Mouse (Mus musculus) urinary bladder, postnatal 25 days (tissue): ENCODE data around the gene Thap8.

Experiments
- DNase-seq: peaks from one replicate; pipeline ENCODE4 v3.0.0; 2022; ENCODE audit warnings: low spot score

The Thap8 gene

GRCm38 (mm10) chr7:30286701-30287410, 7.0 kb downstream of the Thap8 start:
- no peak for DNase-seq

DNA sequence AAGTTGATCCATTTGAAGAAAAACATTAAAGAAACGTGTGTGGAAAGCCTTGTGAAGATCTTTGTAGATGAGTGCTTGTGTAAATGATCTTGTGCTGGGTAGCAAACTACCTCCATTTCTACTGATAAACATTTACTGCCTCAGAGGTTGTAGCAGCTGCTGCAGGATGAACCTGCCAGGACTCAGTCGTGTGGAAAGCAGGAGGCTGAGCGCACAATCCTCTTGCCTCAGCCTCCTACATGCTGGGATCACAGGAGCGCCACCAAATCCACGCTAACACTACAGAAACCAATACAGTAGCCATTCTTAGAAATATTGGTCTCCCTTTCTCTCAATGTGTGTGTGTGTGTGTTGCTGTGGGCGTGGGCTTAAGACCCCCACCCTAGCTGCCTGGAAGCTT, 8.2 kb downstream of the Thap8 start:
- DNase-seq, result no peak

DNA sequence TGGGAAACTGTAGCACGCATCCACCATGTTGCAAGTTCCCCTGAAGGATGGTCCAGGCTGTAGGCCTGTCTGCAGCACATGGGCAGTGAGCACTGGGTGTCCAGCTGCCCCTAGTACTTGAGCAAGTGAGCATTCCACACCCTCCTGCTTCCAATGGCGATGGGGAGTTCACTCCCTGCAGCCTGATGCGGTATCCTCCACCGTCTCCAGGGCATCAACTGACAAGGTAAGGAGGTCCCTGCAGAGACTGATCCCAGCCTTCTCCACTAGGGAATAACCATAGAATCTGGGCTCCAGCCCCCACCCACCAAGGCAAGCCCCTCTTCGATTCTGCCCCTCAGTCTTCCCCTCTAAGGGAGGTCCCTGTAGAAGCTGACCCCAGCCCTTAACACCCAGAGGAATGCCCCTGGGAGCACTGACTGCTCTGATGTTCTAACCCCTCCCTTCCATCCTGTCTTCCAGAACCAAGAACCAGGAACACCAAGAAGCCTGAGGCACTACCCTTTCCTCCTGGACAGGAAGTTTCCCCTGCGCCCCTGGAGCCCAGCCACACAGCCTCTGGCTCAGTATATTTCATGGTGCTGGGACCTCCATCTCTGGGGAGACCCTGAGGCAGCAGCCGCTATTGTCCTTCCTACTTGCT, 9.3 kb downstream of the Thap8 start:
- no peak for DNase-seq

- DNase-seq, result no peak
These were observed 10.0 kb downstream of the Thap8 start for GRCm38 (mm10) chr7:30289714-30290399.

DNA sequence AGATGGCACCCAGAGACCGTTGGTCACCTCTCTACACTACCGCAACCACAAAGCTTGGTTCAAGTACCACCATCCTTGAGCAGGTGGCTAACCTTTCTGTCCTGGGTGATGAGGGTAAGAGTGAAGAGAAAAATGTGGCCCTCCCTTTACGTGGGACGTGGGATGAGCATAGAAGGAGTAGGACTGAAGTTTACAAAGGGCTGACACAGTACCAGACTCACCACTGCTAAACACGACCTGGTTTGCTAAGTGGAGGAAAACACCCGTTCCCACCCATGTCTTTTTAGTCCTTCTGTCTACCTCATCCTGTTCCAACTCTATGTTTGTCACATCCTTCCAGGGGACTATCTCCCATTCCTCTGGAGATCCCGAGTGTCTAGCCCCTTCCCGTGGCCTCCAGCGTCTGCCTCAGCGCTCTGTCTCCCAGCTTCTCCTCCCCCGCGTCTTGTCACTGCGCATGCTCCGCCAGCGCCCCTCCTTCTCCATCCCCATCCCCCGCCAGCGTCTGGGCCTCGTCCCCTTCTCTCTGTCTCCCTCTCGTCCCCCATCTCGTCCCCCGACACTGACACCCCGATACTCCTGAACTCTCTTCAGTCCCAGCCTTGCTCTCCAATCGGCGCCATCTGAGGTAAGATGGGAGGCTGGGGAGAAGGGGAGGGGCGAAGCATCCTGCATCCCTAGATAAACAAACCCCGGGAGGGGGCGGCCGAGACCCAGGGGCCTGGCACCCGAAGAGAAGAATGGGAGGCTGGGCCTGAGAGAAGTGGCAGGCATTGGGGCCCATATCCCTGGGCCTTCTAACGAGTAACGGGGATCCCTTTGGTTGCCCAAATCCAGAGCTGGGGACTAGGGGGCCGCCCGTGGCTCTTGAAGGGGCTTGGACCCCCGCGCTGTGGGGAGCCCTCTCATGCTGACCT, 11.6 kb downstream of the Thap8 start, which contains the start of gene Clip3:
TSS of gene Clip3 (plus strand) at position 514 of the 917 bp plus-strand sequence.
- DNase-seq, result peak; percentile 56

GRCm38 (mm10) chr7:30293795-30294194, 13.9 kb downstream of the Thap8 start:
- DNase-seq, result no peak

- no peak for DNase-seq
These were observed 14.4 kb downstream of the Thap8 start for GRCm38 (mm10) chr7:30294296-30294695.

DNA sequence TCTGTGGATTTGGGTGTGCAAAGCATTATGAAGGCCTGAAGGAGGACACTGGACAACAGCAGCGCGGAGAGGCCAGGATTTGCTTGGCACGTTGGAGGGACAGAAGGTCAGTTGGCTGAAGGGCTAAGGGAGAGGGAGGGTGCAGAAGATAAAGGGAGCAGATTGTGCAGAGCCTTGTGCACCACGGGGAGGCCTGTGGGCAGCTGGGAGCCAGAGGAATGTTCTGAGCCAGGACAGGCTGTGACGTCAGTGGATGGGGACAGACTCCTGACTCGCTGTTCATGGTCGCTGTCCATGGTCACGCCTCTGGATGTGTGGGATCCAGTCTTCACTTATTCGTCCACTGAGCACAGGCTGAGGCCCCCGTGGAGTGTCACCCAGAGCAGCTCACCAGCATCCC, 15.2 kb downstream of the Thap8 start:
- DNase-seq, result no peak

- DNase-seq, result no peak
These were observed 16.9 kb downstream of the Thap8 start for GRCm38 (mm10) chr7:30296816-30297215.

DNA sequence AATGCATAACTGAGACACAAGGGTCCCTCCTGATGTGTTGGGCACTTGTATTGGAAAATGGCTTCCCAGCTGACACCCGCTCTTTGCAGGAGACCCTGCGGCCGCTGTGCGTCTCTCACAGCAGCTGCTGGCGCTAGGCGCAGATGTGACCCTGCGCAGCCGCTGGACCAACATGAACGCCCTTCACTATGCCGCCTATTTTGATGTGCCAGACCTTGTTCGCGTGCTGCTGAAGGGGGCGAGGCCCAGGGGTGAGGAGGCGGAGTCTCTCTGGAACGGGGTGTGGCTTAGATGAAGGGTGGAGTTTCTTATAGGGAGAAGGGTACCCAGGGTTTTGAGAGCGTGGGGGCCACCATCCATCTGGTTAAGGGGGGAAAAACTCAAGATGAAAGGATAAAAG, 17.4 kb downstream of the Thap8 start:
- no peak for DNase-seq

GRCm38 (mm10) chr7:30300914-30301313, 21.0 kb downstream of the Thap8 start:
- DNase-seq, result no peak

DNA sequence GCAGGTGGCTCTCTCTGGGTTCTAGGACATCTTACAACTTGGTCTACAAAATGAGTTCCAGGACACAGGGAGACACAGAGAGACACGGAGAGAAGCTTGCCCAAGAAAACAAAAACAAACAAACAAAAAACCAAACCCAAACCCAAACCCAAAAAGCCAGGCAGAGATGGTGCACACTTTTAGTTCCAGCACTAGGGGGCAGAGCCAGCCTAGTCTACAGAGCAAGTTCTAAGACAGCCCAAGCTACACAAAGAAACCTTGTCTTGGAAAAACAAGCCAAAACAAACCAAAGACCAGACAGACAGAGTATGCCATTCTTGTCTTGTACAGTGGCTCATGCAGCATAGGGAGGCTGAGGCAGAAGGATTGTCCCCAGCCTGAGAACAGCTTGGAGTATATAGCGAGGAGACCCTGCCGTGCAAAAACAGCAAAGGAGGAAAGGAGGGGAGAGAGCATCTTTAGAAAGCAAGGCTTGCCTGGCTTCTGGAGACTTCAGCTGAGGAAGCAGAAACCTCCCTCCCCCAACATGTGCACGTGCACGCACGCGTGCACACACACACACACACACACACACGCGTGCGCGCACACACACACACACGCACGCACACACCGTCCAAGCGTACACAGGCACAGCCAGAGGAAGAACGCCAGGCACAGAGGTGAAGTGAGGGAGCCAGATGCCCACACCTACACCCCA, 26.3 kb downstream of the Thap8 start:
- DNase-seq, result no peak

GRCm38 (mm10) chr7:30308076-30309005, 28.4 kb downstream of the Thap8 start, which contains the start of gene Alkbh6:
TSS of gene Alkbh6 (plus strand) at chr7:30308717.
- DNase-seq, result peak; percentile 77

DNA sequence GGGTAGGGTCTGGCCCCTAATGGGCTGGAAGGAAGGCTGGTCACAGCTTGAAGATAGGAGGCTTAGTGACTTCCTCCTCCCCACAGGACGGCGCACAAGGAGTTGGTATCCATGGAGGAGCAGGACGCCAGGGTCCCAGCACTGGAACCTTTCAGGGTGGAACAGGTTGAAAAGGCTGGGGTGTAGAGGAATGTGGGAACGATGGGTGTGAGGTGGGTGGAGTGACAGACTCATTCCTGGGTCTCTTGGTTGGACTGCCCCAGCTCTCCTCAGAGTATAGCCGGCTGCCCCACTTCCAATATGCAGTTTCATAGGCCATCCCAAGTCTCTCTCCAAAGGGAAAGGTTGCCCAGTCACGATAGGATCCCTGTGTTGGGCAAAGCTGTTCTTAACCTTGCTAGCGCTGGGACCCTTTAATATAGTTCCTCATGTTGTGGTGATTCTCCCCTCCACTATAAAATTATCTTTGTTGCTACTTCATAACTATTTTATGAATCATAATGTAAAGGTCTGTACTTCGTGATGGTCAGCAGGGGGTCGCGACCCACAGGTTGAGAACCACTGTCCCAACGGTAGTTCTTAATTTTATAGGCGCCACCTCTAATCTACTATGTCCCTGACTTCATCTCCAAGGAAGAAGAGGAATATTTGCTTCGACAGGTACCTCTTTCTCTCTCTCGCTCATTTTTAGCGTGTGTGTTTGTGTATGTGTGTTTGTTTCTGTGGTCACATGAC, 29.7 kb downstream of the Thap8 start:
- no peak for DNase-seq

DNA sequence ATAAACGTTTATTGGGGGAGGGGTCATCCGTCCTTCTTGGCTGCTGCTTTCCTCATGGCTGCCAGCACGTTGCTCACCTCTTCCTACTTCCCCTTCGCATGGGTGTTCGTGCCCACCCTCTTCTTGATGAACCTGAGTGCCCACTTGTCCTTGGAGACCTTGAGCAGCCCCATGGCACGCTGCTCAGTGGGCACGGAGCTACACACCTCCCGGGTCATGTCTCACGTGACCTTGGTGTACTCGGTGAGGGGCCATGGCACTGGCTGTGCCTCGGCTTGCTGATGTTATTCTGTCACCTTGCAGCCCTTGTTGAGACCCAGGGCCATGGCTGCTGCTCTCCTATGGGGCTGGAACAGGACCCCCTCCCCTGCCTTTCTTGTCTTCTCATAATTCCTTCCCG, 30.2 kb downstream of the Thap8 start:
- no peak for DNase-seq

DNA sequence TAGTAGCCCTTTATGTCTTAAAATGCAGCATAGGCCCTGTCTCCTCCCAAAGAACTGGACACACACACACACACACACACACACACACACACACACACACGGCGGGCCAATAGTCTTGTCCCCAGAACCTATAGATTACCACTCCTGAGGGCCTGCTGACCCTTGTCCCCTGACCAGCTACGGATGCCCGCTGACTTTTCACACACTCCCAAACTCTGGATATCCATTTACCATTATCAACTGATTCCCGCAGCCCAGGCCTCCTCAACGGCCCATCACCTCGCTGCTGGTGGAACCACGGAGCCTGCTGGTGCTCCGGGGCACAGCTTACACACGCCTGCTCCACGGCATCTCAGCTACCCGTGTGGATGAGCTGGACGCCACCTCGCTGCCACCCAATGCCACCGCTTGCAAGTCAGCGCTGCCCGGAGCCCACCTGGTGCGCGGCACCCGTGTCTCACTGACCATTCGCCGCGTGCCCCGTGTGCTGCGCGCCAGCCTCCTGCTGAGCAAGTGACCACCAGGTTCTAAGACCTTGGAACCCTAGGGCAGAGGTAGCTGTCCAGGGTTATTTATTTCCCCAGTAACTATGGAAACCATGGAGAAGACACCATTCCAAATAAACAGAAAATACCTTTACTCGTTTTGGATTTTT, 33.9 kb downstream of the Thap8 start:
- no peak for DNase-seq

DNA sequence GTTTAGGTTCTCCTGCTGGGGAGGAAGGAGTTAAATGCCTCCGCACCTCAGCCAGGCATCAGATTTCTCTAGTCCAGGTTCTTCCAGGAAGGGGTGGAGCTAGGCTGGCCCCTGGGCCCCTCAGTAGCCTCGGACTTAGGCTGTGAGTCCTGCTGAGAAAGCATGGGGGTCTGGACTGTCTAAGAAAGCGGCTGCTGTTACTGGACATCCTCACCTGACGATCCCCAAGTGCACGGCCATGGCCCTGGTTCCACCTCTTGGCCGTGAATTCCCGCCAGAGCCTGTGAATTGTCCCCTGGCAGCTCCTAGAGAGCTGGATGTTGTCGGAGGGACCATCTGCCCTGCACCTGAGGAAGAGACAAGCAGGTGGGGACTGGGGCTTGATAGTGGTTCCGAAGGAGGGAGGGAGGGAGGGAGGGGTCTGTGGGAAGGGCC, 34.8 kb downstream of the Thap8 start, which contains the start of gene Syne4:
TSS of gene Syne4 (plus strand) at position 87 of the 435 bp plus-strand sequence.
- DNase-seq, result no peak

GRCm38 (mm10) chr7:30315559-30316529, 36.0 kb downstream of the Thap8 start:
- no peak for DNase-seq
